14 mouse cellular contexts compared by ENCODE assay signal in genomic region chr7:68224006-68224405, GRCm38 (mm10). TPM values are rescaled to one million over a fixed set of nuclear protein-coding genes. Genes with fewer than 3 reads are reported as not detected.
A peak's percentile ranks its signal among the peaks of the same experiment; 100 is the strongest.
DNase-seq lines count a peak whose midpoint lies in the region; ATAC-seq lines count a peak whose summit lies in the region.
"Had no signal": no experiment of that assay in that cellular context is flagged by ENCODE, and none has a peak within 500 bp of the region (broad histone marks: within the 10 kb centered on the region; RNA-seq: fewer than 3 reads in every experiment).

No protein-coding gene starts in this region.

- peaks cover 61% of the 10 kb centered on the region for H3K36me3 ChIP-seq in hindbrain, embryonic 12.5 days
- peaks cover 5% of the 10 kb centered on the region for H3K36me3 ChIP-seq in hindbrain, embryonic 16.5 days (ENCODE audit: control insufficient read depth, insufficient read depth, low read length)
- peaks cover 46% of the 10 kb centered on the region for H3K36me3 ChIP-seq in embryonic facial prominence, embryonic 12.5 days
- H3K36me3 ChIP-seq in hindbrain, embryonic 13.5 days = peaks cover 70% of the 10 kb centered on the region
- H3K36me3 ChIP-seq in stomach, embryonic 16.5 days (ENCODE audit: control insufficient read depth, insufficient read depth, low read length) = peaks cover 7% of the 10 kb centered on the region; the same call in 1 of the 2 replicates

- H3K9me3 ChIP-seq in hindbrain, embryonic 12.5 days (replicated peaks) = no peaks in the 10 kb centered on the region
- no peaks in the 10 kb centered on the region for H3K9me3 ChIP-seq in hindbrain, embryonic 16.5 days (ENCODE audit: control insufficient read depth, low read length)
- no peaks in the 10 kb centered on the region for H3K9me3 ChIP-seq in embryonic facial prominence, embryonic 12.5 days
- H3K9me3 ChIP-seq in hindbrain, embryonic 13.5 days = no peaks in the 10 kb centered on the region
- H3K9me3 ChIP-seq in stomach, embryonic 16.5 days (replicated peaks; ENCODE audit: control insufficient read depth, low read length) = no peaks in the 10 kb centered on the region
- H3K9me3 ChIP-seq: heart, embryonic 10.5 days; liver, embryonic 12.5 days; megakaryocyte, embryonic 14.5 days had no signal

- H3K9ac ChIP-seq in hindbrain, embryonic 12.5 days = no peak overlapping the region
- no peak overlapping the region for H3K9ac ChIP-seq in hindbrain, embryonic 16.5 days (ENCODE audit: low read depth, low read length)
- no peak overlapping the region for H3K9ac ChIP-seq in embryonic facial prominence, embryonic 12.5 days
- no peak overlapping the region for H3K9ac ChIP-seq in hindbrain, embryonic 13.5 days
- H3K9ac ChIP-seq in stomach, embryonic 16.5 days (ENCODE audit: low read length) = no peak overlapping the region
- H3K9ac ChIP-seq: liver, embryonic 12.5 days had no signal

- H3K4me2 ChIP-seq in hindbrain, embryonic 12.5 days (replicated peaks) = no peak overlapping the region
- H3K4me2 ChIP-seq in hindbrain, embryonic 16.5 days (ENCODE audit: low read length) = no peak overlapping the region
- H3K4me2 ChIP-seq in embryonic facial prominence, embryonic 12.5 days (replicated peaks) = no peak overlapping the region
- no peak overlapping the region for H3K4me2 ChIP-seq in hindbrain, embryonic 13.5 days
- no peak overlapping the region for H3K4me2 ChIP-seq in stomach, embryonic 16.5 days (ENCODE audit: low read depth, low read length)
- H3K4me2 ChIP-seq: liver, embryonic 12.5 days had no signal

- H3K4me1 ChIP-seq in hindbrain, embryonic 12.5 days = peaks cover 19% of the 10 kb centered on the region
- peaks cover 6% of the 10 kb centered on the region for H3K4me1 ChIP-seq in hindbrain, embryonic 16.5 days (ENCODE audit: control insufficient read depth, insufficient read depth, low read depth, low read length)
- H3K4me1 ChIP-seq in embryonic facial prominence, embryonic 12.5 days = peaks cover 24% of the 10 kb centered on the region
- H3K4me1 ChIP-seq in hindbrain, embryonic 13.5 days (replicated peaks) = peaks cover 25% of the 10 kb centered on the region
- H3K4me1 ChIP-seq in stomach, embryonic 16.5 days (ENCODE audit: control insufficient read depth, insufficient read depth, low read length) = peaks cover 9% of the 10 kb centered on the region; the same call in 1 of the 2 replicates
- H3K4me1 ChIP-seq: liver, embryonic 12.5 days had no signal

- no peak for DNase-seq in cerebellum, adult 18-20 months
- DNase-seq in spleen, postnatal 10 days (ENCODE audit: low spot score in 2 of 2) = no peak
- DNase-seq: adrenal gland, postnatal 25 days; cerebellum, adult 11 months had no signal

- H3K27me3 ChIP-seq in hindbrain, embryonic 12.5 days = no peaks in the 10 kb centered on the region
- H3K27me3 ChIP-seq in hindbrain, embryonic 16.5 days (replicated peaks; ENCODE audit: control insufficient read depth, insufficient read depth, low read length) = no peaks in the 10 kb centered on the region
- no peaks in the 10 kb centered on the region for H3K27me3 ChIP-seq in embryonic facial prominence, embryonic 12.5 days
- no peaks in the 10 kb centered on the region for H3K27me3 ChIP-seq in hindbrain, embryonic 13.5 days
- no peaks in the 10 kb centered on the region for H3K27me3 ChIP-seq in stomach, embryonic 16.5 days (ENCODE audit: control insufficient read depth, insufficient read depth, low read length)
- H3K27me3 ChIP-seq: CH12.LX; liver, embryonic 12.5 days; megakaryocyte, embryonic 14.5 days had no signal

- no peak for ATAC-seq in hindbrain, embryonic 12.5 days (ENCODE audit: low FRiP score)
- ATAC-seq in hindbrain, embryonic 16.5 days = no peak
- no peak for ATAC-seq in embryonic facial prominence, embryonic 12.5 days (ENCODE audit: insufficient number of reproducible peaks, insufficient read depth, low FRiP score, low TSS enrichment)
- no peak for ATAC-seq in hindbrain, embryonic 13.5 days (ENCODE audit: low FRiP score)
- no peak for ATAC-seq in stomach, embryonic 16.5 days (ENCODE audit: insufficient read depth, low FRiP score)
- ATAC-seq: liver, embryonic 12.5 days had no signal

- no peak overlapping the region for H3K4me3 ChIP-seq in hindbrain, embryonic 12.5 days
- no peak overlapping the region for H3K4me3 ChIP-seq in hindbrain, embryonic 16.5 days (ENCODE audit: low read length)
- no peak overlapping the region for H3K4me3 ChIP-seq in embryonic facial prominence, embryonic 12.5 days
- H3K4me3 ChIP-seq in hindbrain, embryonic 13.5 days = no peak overlapping the region
- no peak overlapping the region for H3K4me3 ChIP-seq in stomach, embryonic 16.5 days (replicated peaks; ENCODE audit: low read length)
- H3K4me3 ChIP-seq: heart, embryonic 10.5 days; liver, embryonic 12.5 days; megakaryocyte, embryonic 14.5 days had no signal

- peak overlapping the region; percentile 64 for H3K27ac ChIP-seq in hindbrain, embryonic 12.5 days
- H3K27ac ChIP-seq in hindbrain, embryonic 16.5 days (ENCODE audit: low read depth, low read length) = no peak overlapping the region
- H3K27ac ChIP-seq in embryonic facial prominence, embryonic 12.5 days = peak overlapping the region; percentile 62
- H3K27ac ChIP-seq in hindbrain, embryonic 13.5 days = peak overlapping the region; percentile 87
- peak overlapping the region; percentile 50; the same call in 1 of the 2 replicates for H3K27ac ChIP-seq in stomach, embryonic 16.5 days (ENCODE audit: low read length)
- H3K27ac ChIP-seq: heart, embryonic 10.5 days; liver, embryonic 12.5 days had no signal

- WGBS in hindbrain, embryonic 12.5 days = 91% methylated on average over 5 of the region's 5 CpGs
- 89% methylated on average over 5 of the region's 5 CpGs for WGBS in hindbrain, embryonic 16.5 days
- WGBS in embryonic facial prominence, embryonic 12.5 days = 90% methylated on average over 5 of the region's 5 CpGs
- WGBS in hindbrain, embryonic 13.5 days = 96% methylated on average over 5 of the region's 5 CpGs
- WGBS in stomach, embryonic 16.5 days = 87% methylated on average over 5 of the region's 5 CpGs

RNA-seq across cellular contexts. Expression of gene Pgpep1l, which starts 40.0 kb away (rescaled TPM):
- not detected in 2 replicates for polyA plus RNA-seq in hindbrain, embryonic 12.5 days (2016; fragmentation: Nextera tagmentation; extraction: Ambion mirVana)
- polyA plus RNA-seq in hindbrain, embryonic 16.5 days (2015; fragmentation: Nextera tagmentation; extraction: Ambion mirVana) = not detected in 2 replicates
- polyA plus RNA-seq in embryonic facial prominence, embryonic 12.5 days (2016; fragmentation: Nextera tagmentation; extraction: Ambion mirVana) = not detected in 2 replicates
- polyA plus RNA-seq in hindbrain, embryonic 13.5 days (2015; fragmentation: Nextera tagmentation; extraction: Ambion mirVana) = not detected in 2 replicates
- polyA plus RNA-seq in stomach, embryonic 16.5 days (2015; fragmentation: Nextera tagmentation; extraction: Ambion mirVana) = not detected in 2 replicates
- polyA plus RNA-seq: heart, embryonic 10.5 days; intestine, embryonic 16.5 days; liver, embryonic 12.5 days had no signal

RNA-seq across cellular contexts. Expression of gene Fam169b, which starts 49.6 kb away (rescaled TPM):
- polyA plus RNA-seq in hindbrain, embryonic 12.5 days (2016; fragmentation: Nextera tagmentation; extraction: Ambion mirVana) = 0.34 and 0.42 TPM in 2 replicates
- 0.26 TPM in 1 of 2 replicates, not detected in the other for polyA plus RNA-seq in hindbrain, embryonic 16.5 days (2015; fragmentation: Nextera tagmentation; extraction: Ambion mirVana)
- polyA plus RNA-seq in embryonic facial prominence, embryonic 12.5 days (2016; fragmentation: Nextera tagmentation; extraction: Ambion mirVana) = 1.4 and 2.3 TPM in 2 replicates
- 0.14 TPM in 1 of 2 replicates, not detected in the other for polyA plus RNA-seq in hindbrain, embryonic 13.5 days (2015; fragmentation: Nextera tagmentation; extraction: Ambion mirVana)
- 0.34 and 0.37 TPM in 2 replicates for polyA plus RNA-seq in stomach, embryonic 16.5 days (2015; fragmentation: Nextera tagmentation; extraction: Ambion mirVana)
